Comparison of ENCODE assay signal across 11 mouse cellular contexts in the genomic region with DNA sequence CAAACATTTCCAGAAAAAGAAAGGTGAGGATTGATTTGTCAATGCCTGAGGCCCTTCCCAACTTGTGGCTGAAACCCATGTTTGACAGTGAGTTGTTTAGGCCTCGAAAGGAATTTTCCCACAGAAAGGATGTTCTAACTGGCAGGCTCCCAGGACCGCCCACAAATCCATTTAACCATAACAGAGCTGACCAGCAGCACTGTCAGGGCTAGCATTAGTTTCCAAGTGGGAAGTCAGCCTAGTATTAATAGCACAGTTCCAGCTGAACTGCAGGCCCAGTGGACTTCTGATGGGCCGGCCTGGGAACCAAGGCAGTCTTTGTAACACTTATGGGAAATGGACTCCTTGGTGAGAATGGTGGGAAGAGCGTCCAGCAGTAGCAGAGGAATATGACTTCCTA.
DNase-seq lines count a peak whose midpoint lies in the region; ATAC-seq and TF ChIP-seq lines count a peak whose summit lies in the region.
"Had no signal": no experiment of that assay in that cellular context is flagged by ENCODE, and none has a peak within 500 bp of the region (broad histone marks: within the 10 kb centered on the region; RNA-seq: fewer than 3 reads in every experiment).

No protein-coding gene starts in this region.

- no peaks in the 10 kb centered on the region for H3K9me3 ChIP-seq in limb, embryonic 14.5 days (ENCODE audit: control insufficient read depth, low read length)
- H3K9me3 ChIP-seq in limb, embryonic 10.5 days (replicated peaks), result no peaks in the 10 kb centered on the region
- H3K9me3 ChIP-seq in heart, embryonic 16.5 days (replicated peaks; ENCODE audit: control insufficient read depth, low read length), result no peaks in the 10 kb centered on the region
- H3K9me3 ChIP-seq: forebrain, embryonic 10.5 days; liver, embryonic 13.5 days; neural tube, embryonic 13.5 days had no signal

- no peak overlapping the region for H3K4me3 ChIP-seq in limb, embryonic 14.5 days (replicated peaks; ENCODE audit: low read length)
- H3K4me3 ChIP-seq in limb, embryonic 10.5 days, result no peak overlapping the region
- no peak overlapping the region for H3K4me3 ChIP-seq in heart, embryonic 16.5 days (ENCODE audit: low read length)
- H3K4me3 ChIP-seq: forebrain, embryonic 10.5 days; liver, embryonic 13.5 days; neural tube, embryonic 13.5 days had no signal

- no peak for TF ChIP-seq POLR2A in limb, embryonic 14.5 days (IDR thresholded peaks at IDR 0.05; ENCODE audit: borderline replicate concordance, extremely low read depth, insufficient read depth, insufficient read length)

- no peak overlapping the region for H3K4me2 ChIP-seq in limb, embryonic 14.5 days (replicated peaks; ENCODE audit: low read depth, low read length, severe bottlenecking)
- H3K4me2 ChIP-seq in heart, embryonic 16.5 days (ENCODE audit: low read depth, low read length), result no peak overlapping the region
- H3K4me2 ChIP-seq: hindbrain, embryonic 14.5 days; liver, embryonic 13.5 days; neural tube, embryonic 13.5 days had no signal

- ATAC-seq in limb, embryonic 14.5 days (ENCODE audit: low FRiP score, low read depth), result no peak
- peak; percentile 37; the same call in 1 of the 2 replicates for ATAC-seq in heart, embryonic 16.5 days (replicated peaks; ENCODE audit: extremely low read depth, insufficient read depth, low FRiP score)

- no peaks in the 10 kb centered on the region for H3K36me3 ChIP-seq in limb, embryonic 14.5 days (ENCODE audit: control insufficient read depth, insufficient read depth, low read length)
- H3K36me3 ChIP-seq in limb, embryonic 10.5 days, result no peaks in the 10 kb centered on the region
- H3K36me3 ChIP-seq in heart, embryonic 16.5 days (ENCODE audit: control insufficient read depth, insufficient read depth), result no peaks in the 10 kb centered on the region
- H3K36me3 ChIP-seq: forebrain, embryonic 10.5 days; liver, embryonic 13.5 days; neural tube, embryonic 13.5 days had no signal

- 79% methylated on average over 4 of the region's 4 CpGs for WGBS in limb, embryonic 14.5 days
- 79% methylated on average over 4 of the region's 4 CpGs for WGBS in limb, embryonic 10.5 days
- 52% methylated on average over 4 of the region's 4 CpGs for WGBS in heart, embryonic 16.5 days

- H3K27ac ChIP-seq in limb, embryonic 14.5 days (replicated peaks; ENCODE audit: low read depth, low read length), result no peak overlapping the region
- no peak overlapping the region for H3K27ac ChIP-seq in limb, embryonic 10.5 days
- no peak overlapping the region for H3K27ac ChIP-seq in heart, embryonic 16.5 days (ENCODE audit: low read length)
- H3K27ac ChIP-seq: forebrain, embryonic 10.5 days; hindbrain, embryonic 14.5 days; liver, embryonic 13.5 days; neural tube, embryonic 13.5 days had no signal

- no peaks in the 10 kb centered on the region for H3K4me1 ChIP-seq in limb, embryonic 14.5 days (ENCODE audit: control insufficient read depth, insufficient read depth, low read length)
- H3K4me1 ChIP-seq in limb, embryonic 10.5 days, result no peaks in the 10 kb centered on the region
- H3K4me1 ChIP-seq in heart, embryonic 16.5 days (ENCODE audit: control insufficient read depth, insufficient read depth, low read length), result no peaks in the 10 kb centered on the region
- H3K4me1 ChIP-seq: forebrain, embryonic 10.5 days; neural tube, embryonic 13.5 days had no signal

- H3K27me3 ChIP-seq in limb, embryonic 14.5 days (ENCODE audit: control insufficient read depth, insufficient read depth, low read length), result no peaks in the 10 kb centered on the region
- peaks cover 57% of the 10 kb centered on the region for H3K27me3 ChIP-seq in limb, embryonic 10.5 days (ENCODE audit: low read depth, poor library complexity, severe bottlenecking)
- no peaks in the 10 kb centered on the region for H3K27me3 ChIP-seq in heart, embryonic 16.5 days (ENCODE audit: control insufficient read depth, insufficient read depth, low read length)
- H3K27me3 ChIP-seq: liver, embryonic 13.5 days had no signal

- H3K9ac ChIP-seq in limb, embryonic 14.5 days (ENCODE audit: low read depth, low read length, severe bottlenecking), result no peak overlapping the region
- H3K9ac ChIP-seq in heart, embryonic 16.5 days (ENCODE audit: low read length), result no peak overlapping the region
- H3K9ac ChIP-seq: hindbrain, embryonic 14.5 days; liver, embryonic 13.5 days; neural tube, embryonic 13.5 days had no signal

- peak; percentile 4 for DNase-seq in limb, embryonic 14.5 days (ENCODE audit: low spot score)
- no peak for DNase-seq in limb, embryonic 10.5 days (ENCODE audit: low spot score)
- peak; percentile 53 for DNase-seq in fibroblast of lung, adult 2 months (ENCODE audit: low read depth)
- peak; percentile 60 for DNase-seq in lung, postnatal 14 days
- DNase-seq in neural tube, embryonic 10.5 days (ENCODE audit: extremely low spot score, low spot score), result no peak
- no peak for DNase-seq in spleen, adult 18-20 months
- DNase-seq: liver, embryonic 13.5 days had no signal

Comparison
In these comparisons a context has a peak if more than half of its experiments do, and no peak if none do; other contexts are left out.
1. DNase-seq: peak in limb, embryonic 14.5 days (single experiment), fibroblast of lung, adult 2 months (single experiment) and lung, postnatal 14 days (single experiment); none in limb, embryonic 10.5 days (single experiment), neural tube, embryonic 10.5 days (single experiment) and spleen, adult 18-20 months (0 of 2).